Mouse (Mus musculus) forebrain, embryonic 15.5 days (tissue): Measurements from ENCODE around the gene Upk2. TPM values are rescaled to one million over a fixed set of nuclear protein-coding genes. Genes with fewer than 3 reads are reported as not detected.
A peak's percentile ranks its signal among the peaks of the same experiment; 100 is the strongest.

Source experiments
- ATAC-seq: fragments of 200-750 bp; cut with Nextera tagmentation; replicated peaks from 2 replicates; pipeline ENCODE4 v1.8.0; 2017; ENCODE audit warnings: mild to moderate bottlenecking, moderate TSS enrichment, moderate library complexity
- H3K27ac ChIP-seq: fragments of 300-500 bp; sonication (generic); replicated peaks from 2 replicates; pipeline ENCODE4 v1.5.1; 2015; ENCODE audit warnings: mild to moderate bottlenecking, inconsistent platforms
- H3K27me3 ChIP-seq: fragments of 300-500 bp; sonication (generic); 2 replicates; pipeline ENCODE4 v1.6.1; 2015; ENCODE audit warnings: inconsistent platforms
- H3K36me3 ChIP-seq: fragments of 300-500 bp; sonication (generic); 2 replicates; pipeline ENCODE4 v1.6.1; 2015; ENCODE audit warnings: mild to moderate bottlenecking, inconsistent platforms
- H3K4me1 ChIP-seq: fragments of 300-500 bp; sonication (generic); 2 replicates; pipeline ENCODE4 v1.6.1; 2015; ENCODE audit warnings: inconsistent platforms
- H3K4me2 ChIP-seq: fragments of 300-500 bp; sonication (generic); replicated peaks from 2 replicates; pipeline ENCODE4 v1.6.1; 2015; ENCODE audit warnings: mild to moderate bottlenecking, inconsistent platforms
- H3K4me3 ChIP-seq: fragments of 300-500 bp; sonication (generic); 2 replicates; pipeline ENCODE4 v1.5.1; 2015; ENCODE audit warnings: mild to moderate bottlenecking, inconsistent platforms
- H3K9ac ChIP-seq: fragments of 300-500 bp; sonication (generic); replicated peaks from 2 replicates; pipeline ENCODE4 v1.6.1; 2015; ENCODE audit warnings: mild to moderate bottlenecking, inconsistent platforms
- H3K9me3 ChIP-seq: fragments of 300-500 bp; sonication (generic); 2 replicates; pipeline ENCODE4 v1.6.1; 2016; ENCODE audit warnings: inconsistent platforms
- WGBS: fragments of 180-500 bp; shearing (Covaris S2); methylation state at CpG from one replicate; pipeline ENCODE4 v1.1.7; 2015; ENCODE audit warnings: mixed read lengths; 5-methylcytosine and 5-hydroxymethylcytosine counted together
- polyA plus RNA-seq: library from polyadenylated mRNA; unstranded; fragments of >200 nt; fragmentation: Nextera tagmentation; extraction: Ambion mirVana; gene quantifications from 2 replicates; pipeline ENCODE4 v1.2.1, GENCODE M21; 2015

Gene Upk2
- polyA plus RNA-seq: not detected in 2 replicates

GRCm38 (mm10) chr9:44454891-44455220, at the start of gene Upk2:
Gene Upk2 (minus strand): TSS chr9:44454976.
- 25% methylated on average over 4 of the region's 4 CpGs for WGBS
- peaks cover 39% of the 10 kb centered on the region for H3K4me1 ChIP-seq
- H3K4me2 ChIP-seq: no peak within 1 kb of the TSS
- H3K9ac ChIP-seq: no peak within 1 kb of the TSS
- H3K36me3 ChIP-seq: no peaks in the 10 kb centered on the region
- H3K27me3 ChIP-seq: 0 out of 2 replicates have a peak, but pooled peaks cover 4% of the 10 kb centered on the region
- H3K9me3 ChIP-seq: no peaks in the 10 kb centered on the region
- 0 out of 2 replicates have a peak within 1 kb of the TSS, but pooled peaks have one; percentile 95 for H3K27ac ChIP-seq
- no peak within 1 kb of the TSS for H3K4me3 ChIP-seq
- ATAC-seq: no peak

GRCm38 (mm10) chr9:44502006-44502405, 47.2 kb upstream of the Upk2 start:
- Histone ChIP-seq H3K27me3 (no peaks in the 10 kb centered on the region), H3K36me3 (peaks cover 33% of the 10 kb centered on the region), H3K9me3 (no peaks in the 10 kb centered on the region), H3K4me3 (no peak overlapping the region), H3K9ac (no peak overlapping the region), H3K27ac (0 out of 2 replicates have a peak overlapping the region, but pooled peaks have one; percentile 18), H3K4me2 (no peak overlapping the region), H3K4me1 (peaks cover 60% of the 10 kb centered on the region)
- WGBS: 1% methylated on average over 4 of the region's 4 CpGs
- no peak for ATAC-seq

GRCm38 (mm10) chr9:44501206-44501879, 46.6 kb upstream of the Upk2 start:
- peaks cover 67% of the 10 kb centered on the region for H3K4me1 ChIP-seq
- H3K27ac ChIP-seq: 0 out of 2 replicates have a peak overlapping the region, but pooled peaks have one; percentile 18
- H3K9ac ChIP-seq: no peak overlapping the region
- no peak overlapping the region for H3K4me3 ChIP-seq
- no peaks in the 10 kb centered on the region for H3K27me3 ChIP-seq
- H3K4me2 ChIP-seq: no peak overlapping the region
- peaks cover 27% of the 10 kb centered on the region for H3K36me3 ChIP-seq
- no peaks in the 10 kb centered on the region for H3K9me3 ChIP-seq
- ATAC-seq: no peak
- WGBS: 35% methylated on average over 10 of the region's 10 CpGs

GRCm38 (mm10) chr9:44500638-44501175, 45.9 kb upstream of the Upk2 start:
- Histone ChIP-seq H3K4me2 (no peak overlapping the region), H3K9me3 (no peaks in the 10 kb centered on the region), H3K4me3 (no peak overlapping the region), H3K27ac (peak overlapping the region; percentile 89; the same call in 1 of the 2 replicates), H3K36me3 (peaks cover 20% of the 10 kb centered on the region; the same call in 1 of the 2 replicates), H3K9ac (no peak overlapping the region), H3K27me3 (no peaks in the 10 kb centered on the region), H3K4me1 (peaks cover 70% of the 10 kb centered on the region)
- no peak for ATAC-seq
- WGBS: 55% methylated on average over 8 of the region's 8 CpGs

- Histone ChIP-seq H3K9ac (no peak overlapping the region; the same call in 1 of the 2 replicates), H3K4me1 (peaks cover 71% of the 10 kb centered on the region), H3K27ac (peak overlapping the region; percentile 89), H3K27me3 (no peaks in the 10 kb centered on the region), H3K4me2 (peak overlapping the region; percentile 86), H3K4me3 (peak overlapping the region; percentile 45; the same call in 1 of the 2 replicates), H3K9me3 (no peaks in the 10 kb centered on the region), H3K36me3 (peaks cover 17% of the 10 kb centered on the region; the same call in 1 of the 2 replicates)
- no peak for ATAC-seq
- 33% methylated on average over 5 of the region's 5 CpGs for WGBS
These were observed 45.4 kb upstream of the Upk2 start for GRCm38 (mm10) chr9:44500163-44500533.

- no peak for ATAC-seq
- Histone ChIP-seq H3K9me3 (no peaks in the 10 kb centered on the region), H3K9ac (peak overlapping the region; percentile 41), H3K36me3 (peaks cover 17% of the 10 kb centered on the region; the same call in 1 of the 2 replicates), H3K4me3 (peak overlapping the region; percentile 45), H3K27me3 (no peaks in the 10 kb centered on the region), H3K4me2 (peak overlapping the region; percentile 86), H3K4me1 (peaks cover 71% of the 10 kb centered on the region), H3K27ac (peak overlapping the region; percentile 89)
- 7% methylated on average over 20 of the region's 20 CpGs for WGBS
These were observed 44.8 kb upstream of the Upk2 start for GRCm38 (mm10) chr9:44499356-44500162.

- ATAC-seq: peak; percentile 82
These were observed 43.9 kb upstream of the Upk2 start for GRCm38 (mm10) chr9:44498421-44499355.

GRCm38 (mm10) chr9:44497624-44498377, 43.0 kb upstream of the Upk2 start:
- peaks cover 13% of the 10 kb centered on the region; the same call in 1 of the 2 replicates for H3K36me3 ChIP-seq
- peak overlapping the region; percentile 41 for H3K9ac ChIP-seq
- peak overlapping the region; percentile 86 for H3K4me2 ChIP-seq
- no peaks in the 10 kb centered on the region for H3K27me3 ChIP-seq
- peak overlapping the region; percentile 89 for H3K27ac ChIP-seq
- H3K9me3 ChIP-seq: no peaks in the 10 kb centered on the region
- peak overlapping the region; percentile 45 for H3K4me3 ChIP-seq
- H3K4me1 ChIP-seq: peaks cover 89% of the 10 kb centered on the region
- WGBS: 3% methylated on average over 11 of the region's 11 CpGs
- ATAC-seq: no peak

More at GRCm38 (mm10) chr9:44498421-44499355, 43.9 kb upstream of the Upk2 start:
- peaks cover 17% of the 10 kb centered on the region; the same call in 1 of the 2 replicates for H3K36me3 ChIP-seq
- peak overlapping the region; percentile 41 for H3K9ac ChIP-seq
- WGBS: under 1% methylated on average over 59 of the region's 59 CpGs
- H3K27ac ChIP-seq: peak overlapping the region; percentile 89
- peak overlapping the region; percentile 45 for H3K4me3 ChIP-seq
- H3K9me3 ChIP-seq: no peaks in the 10 kb centered on the region
- H3K4me2 ChIP-seq: peak overlapping the region; percentile 86
- H3K4me1 ChIP-seq: peaks cover 80% of the 10 kb centered on the region
- no peaks in the 10 kb centered on the region for H3K27me3 ChIP-seq

GRCm38 (mm10) chr9:44496803-44497461, 42.2 kb upstream of the Upk2 start:
- Histone ChIP-seq H3K4me3 (no peak overlapping the region), H3K27me3 (no peaks in the 10 kb centered on the region), H3K9ac (no peak overlapping the region), H3K27ac (no peak overlapping the region), H3K9me3 (no peaks in the 10 kb centered on the region), H3K4me2 (no peak overlapping the region), H3K36me3 (peaks cover 9% of the 10 kb centered on the region; the same call in 1 of the 2 replicates), H3K4me1 (peaks cover 93% of the 10 kb centered on the region)
- WGBS: 47% methylated on average over 12 of the region's 12 CpGs
- no peak for ATAC-seq

GRCm38 (mm10) chr9:44495810-44496344, 41.1 kb upstream of the Upk2 start:
- no peak overlapping the region for H3K4me3 ChIP-seq
- peaks cover 87% of the 10 kb centered on the region for H3K4me1 ChIP-seq
- WGBS: 82% methylated on average over 10 of the region's 10 CpGs
- H3K4me2 ChIP-seq: no peak overlapping the region
- H3K27ac ChIP-seq: no peak overlapping the region
- no peak for ATAC-seq
- no peaks in the 10 kb centered on the region for H3K27me3 ChIP-seq
- H3K36me3 ChIP-seq: no peaks in the 10 kb centered on the region
- H3K9ac ChIP-seq: no peak overlapping the region
- no peaks in the 10 kb centered on the region for H3K9me3 ChIP-seq
